Mouse (Mus musculus) R1 (cell line): ENCODE results near the gene Srprb.

Source experiments
- DNase-seq: peaks from one replicate; pipeline ENCODE4 v3.0.0-alpha.2; 2018; ENCODE audit warnings: low read depth, low spot score

Srprb gene

DNA sequence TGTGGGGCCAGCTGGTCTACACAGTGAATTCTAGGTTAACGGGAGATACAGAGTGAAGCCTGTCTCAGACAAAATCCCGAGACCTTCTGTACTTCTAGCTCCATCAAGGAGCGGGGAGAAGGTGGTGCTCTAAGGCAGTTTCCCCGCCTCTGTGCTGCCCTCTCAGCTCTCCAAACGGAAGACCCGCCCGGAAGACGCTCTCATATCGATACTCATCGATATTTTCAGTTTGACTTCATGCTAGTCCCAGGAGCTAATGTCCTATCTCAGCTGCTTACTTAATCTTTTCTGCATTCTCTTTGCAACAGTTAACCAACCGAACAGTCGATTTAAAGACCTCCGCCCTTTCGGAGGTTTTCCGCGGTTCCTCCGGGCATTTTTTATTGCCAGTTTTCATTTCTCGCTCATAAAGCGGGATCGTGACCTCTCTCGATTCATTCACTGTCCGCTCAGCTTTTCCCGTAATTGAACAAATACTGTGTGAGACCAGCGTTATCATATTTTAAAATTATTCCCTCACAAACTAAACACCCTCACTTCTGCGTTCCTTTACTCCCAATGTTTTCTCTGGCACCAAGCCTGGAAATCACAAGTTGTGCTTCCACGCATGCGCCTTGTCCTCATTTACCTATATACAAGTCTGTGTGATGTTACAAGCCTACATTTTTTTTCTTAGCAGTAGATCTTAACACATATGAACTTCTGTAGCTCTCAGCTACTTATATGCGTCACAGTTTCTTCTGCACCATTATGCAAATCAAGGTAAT is 10.9 kb upstream of the Srprb start:
- no peak for DNase-seq

GRCm38 (mm10) chr9:103208802-103209423 is 7.0 kb upstream of the Srprb start:
- no peak for DNase-seq

- peak; percentile 84 for DNase-seq
Measured at GRCm38 (mm10) chr9:103207846-103208245, 5.9 kb upstream of the Srprb start.

DNA sequence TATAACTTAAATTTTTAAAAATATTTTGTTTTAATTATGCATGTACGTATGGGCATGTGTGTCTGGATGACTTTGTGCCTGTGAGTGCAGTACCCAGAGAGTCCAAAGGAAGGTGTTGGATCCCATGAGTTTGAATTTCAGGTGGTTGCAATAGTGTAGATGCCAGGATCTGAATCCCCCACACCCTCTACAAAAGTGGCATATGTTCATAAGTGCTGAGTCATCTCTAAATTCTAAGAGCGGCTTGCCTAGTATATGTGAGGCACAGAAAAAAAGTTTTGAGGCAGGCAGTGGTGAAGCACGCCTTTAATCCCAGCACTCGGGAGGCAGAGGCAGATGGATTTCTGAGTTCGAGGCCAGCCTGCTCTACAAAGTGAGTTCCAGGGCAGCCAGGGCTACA is 3.8 kb upstream of the Srprb start:
- no peak for DNase-seq

- DNase-seq: no peak
Measured at GRCm38 (mm10) chr9:103188416-103188815, 13.5 kb downstream of the Srprb start.

DNA sequence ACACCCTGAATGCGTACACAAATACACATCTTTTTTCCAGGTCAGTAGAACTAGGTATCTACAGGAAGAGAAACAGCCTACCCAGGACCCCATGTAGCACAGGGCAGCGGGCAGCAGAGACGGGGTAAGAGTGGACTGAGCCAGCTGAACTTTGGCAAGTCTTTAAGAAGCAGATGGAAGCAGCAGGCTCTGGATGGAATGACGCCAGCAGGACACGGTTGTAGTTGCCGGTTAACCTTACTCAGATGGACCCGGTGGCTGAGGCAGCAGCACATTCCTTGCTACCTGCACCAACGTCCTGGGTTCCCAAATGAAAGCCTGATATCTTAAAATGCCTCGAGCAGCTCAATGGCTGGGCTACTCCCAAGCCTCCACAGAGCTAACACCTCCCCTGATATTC is 15.2 kb downstream of the Srprb start:
- DNase-seq: no peak

DNA sequence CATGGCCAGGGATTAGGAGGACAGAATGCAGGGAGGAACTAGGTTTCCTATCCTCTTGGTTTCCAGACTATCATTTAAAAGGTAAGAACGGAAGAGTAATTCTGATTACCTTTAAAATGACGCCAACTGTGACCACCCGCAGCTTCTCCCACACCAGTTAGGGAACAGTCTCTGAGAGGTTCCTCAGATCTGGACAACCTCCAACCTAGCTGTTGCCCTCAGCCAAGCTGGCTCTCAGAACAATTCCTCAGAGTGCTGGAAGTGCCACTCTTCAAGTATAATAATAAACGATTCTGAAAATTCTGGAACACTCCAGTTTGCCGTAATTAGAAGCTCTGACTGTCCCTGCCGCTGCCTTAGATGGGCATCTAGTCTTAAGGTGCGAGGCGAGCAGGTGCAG is 16.0 kb downstream of the Srprb start:
- no peak for DNase-seq

GRCm38 (mm10) chr9:103184855-103185254 is 17.1 kb downstream of the Srprb start:
- peak; percentile 93 for DNase-seq

GRCm38 (mm10) chr9:103181886-103182285 is 20.1 kb downstream of the Srprb start:
- no peak for DNase-seq

DNA sequence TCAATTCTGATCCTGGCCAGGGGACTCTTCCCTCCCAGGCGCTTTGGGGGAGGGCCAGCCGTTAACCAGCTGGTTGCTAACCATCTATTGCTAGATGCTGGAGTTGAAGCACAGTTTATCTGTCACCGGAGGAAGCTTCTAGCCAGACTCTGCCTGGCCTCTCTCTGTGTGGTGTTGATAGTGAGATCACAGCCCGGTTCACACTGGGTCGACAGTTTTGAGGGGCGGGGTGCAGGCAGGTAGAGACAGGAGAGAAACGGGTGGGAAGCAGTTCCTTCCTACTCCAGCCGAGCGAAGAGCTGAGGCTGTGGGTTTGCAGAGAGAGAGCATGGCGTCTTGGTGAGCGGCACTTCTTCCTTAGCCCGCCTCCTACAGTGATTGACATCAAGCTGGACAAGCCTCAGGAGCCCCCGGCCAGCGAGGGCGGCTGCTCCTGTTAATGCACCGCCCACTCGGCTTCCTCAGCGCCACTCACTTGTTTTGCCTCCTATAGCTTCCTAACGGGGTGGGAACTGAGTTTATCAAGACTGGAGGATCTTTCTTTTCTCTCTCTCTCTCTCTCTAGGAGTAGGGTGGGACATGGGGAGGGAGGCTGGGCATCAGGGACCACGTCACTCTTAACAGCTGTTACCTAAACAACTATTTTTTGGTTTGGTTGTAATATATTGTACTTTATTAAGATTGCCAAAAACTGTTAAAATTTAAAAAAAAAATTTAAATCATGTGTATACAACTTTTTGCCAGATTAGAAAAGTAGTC is 21.0 kb downstream of the Srprb start:
- DNase-seq: peak; percentile 91

DNA sequence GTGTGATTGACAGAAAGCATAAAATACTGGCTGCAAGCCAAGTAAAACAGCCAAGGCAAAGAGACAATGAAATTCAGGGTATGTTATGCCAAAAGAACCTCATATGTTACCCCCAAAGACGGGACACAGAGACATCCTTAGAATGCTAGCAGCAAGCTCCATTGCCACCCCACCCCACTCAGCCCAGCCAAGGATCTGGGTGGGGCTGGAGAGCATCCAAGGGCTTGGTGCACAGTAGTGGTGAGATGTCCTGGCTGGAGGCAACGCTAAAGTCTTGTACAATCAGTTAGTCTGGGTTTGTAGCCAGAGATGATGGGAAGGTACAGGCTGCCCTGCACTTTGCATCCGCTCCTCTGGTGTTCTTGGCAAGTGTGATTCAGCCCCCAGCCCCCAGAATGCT is 21.6 kb downstream of the Srprb start:
- DNase-seq: no peak

DNA sequence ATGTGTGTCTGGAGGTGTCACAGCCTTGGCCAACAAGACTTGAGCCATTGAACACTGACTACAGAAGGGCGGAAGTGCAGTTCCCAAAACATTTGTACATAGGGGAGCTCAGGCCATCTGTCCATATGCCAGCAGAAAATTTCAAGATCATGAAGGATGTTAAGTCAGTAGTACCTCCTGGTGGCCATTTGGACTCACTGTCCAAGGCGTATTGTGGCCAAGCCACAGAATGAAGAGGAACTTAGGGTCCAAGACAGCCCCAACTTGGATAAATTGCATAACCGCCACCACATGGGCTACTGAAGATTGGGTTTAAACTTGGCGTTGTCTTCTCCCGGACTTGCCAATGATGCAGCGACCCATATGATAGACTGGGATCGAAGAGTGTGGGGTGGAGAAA is 26.2 kb downstream of the Srprb start:
- DNase-seq: peak; percentile 35

DNA sequence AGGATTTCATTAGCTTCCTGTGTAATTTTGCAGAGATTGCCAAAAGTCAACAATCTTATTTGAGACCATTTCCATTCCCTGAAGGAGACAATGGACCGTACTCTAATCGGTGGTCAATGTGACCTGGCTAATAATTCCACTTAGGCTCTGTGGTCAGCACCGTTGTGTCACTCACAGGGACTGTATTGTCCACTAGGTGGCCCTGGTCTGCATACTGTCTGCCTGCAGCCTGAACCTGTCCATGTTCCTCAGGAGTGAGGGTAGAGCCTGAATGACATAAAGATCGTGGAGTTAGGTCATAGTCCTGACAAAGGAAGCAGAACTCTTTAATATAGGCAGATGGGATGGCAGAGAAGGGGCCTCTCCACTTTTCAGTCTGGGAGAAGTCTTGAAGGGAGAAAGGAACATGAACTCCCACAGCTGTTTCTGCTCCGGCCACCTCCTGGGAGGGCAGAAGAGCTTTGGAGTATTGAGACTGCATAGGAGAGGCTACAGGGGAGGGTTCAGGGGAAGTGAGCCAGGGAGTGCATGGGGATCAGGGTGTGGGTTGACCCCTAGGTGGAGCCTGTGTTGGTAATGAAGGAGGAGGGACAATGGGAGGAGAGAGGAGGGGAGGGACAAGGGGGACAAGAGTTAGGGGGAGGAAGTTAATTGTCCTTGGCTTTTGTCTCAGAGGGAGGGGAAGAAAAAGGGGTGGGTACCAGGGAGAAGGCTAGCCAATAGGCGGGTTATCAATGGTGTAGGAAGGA is 27.0 kb downstream of the Srprb start:
- peak; percentile 88 for DNase-seq

GRCm38 (mm10) chr9:103168771-103169170 is 33.2 kb downstream of the Srprb start:
- DNase-seq: no peak

DNA sequence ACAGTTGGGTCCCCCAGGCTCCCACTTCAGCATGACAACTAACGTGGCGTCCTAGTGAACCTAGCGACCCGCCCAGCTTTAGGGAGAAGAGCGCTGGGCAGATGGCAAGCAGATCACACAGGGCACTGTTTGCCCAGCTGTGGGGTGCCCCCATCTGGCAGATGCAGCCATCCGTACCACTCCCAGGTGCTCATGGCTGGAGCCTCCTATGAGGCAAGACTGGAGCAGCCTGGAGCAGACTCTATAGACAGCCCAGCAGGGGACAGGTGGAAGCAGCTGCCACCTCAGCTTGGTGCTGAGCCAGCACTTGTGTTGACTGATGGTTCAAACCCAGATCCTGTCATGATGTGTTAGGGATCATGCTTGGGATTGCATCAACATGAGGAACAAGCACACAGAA is 33.9 kb downstream of the Srprb start:
- DNase-seq: no peak

DNA sequence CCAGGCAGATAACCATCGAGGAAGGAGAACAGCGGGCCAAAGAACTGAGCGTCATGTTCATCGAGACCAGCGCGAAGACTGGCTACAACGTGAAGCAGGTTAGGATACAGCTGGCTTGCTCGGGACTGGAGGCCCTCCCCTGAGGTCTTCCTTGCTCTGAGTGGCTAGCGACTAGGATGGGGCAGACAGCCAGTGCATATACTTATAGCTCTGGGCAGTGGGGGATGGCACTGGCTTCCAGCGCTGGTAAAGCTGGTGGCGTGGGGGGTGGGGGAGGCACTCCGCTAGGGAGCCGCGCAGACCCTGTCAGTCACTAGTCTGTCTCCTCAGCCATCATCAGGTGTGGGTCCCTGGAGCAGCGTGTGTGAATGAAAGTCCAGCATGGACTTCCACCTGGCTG is 38.1 kb downstream of the Srprb start:
- DNase-seq: no peak

DNA sequence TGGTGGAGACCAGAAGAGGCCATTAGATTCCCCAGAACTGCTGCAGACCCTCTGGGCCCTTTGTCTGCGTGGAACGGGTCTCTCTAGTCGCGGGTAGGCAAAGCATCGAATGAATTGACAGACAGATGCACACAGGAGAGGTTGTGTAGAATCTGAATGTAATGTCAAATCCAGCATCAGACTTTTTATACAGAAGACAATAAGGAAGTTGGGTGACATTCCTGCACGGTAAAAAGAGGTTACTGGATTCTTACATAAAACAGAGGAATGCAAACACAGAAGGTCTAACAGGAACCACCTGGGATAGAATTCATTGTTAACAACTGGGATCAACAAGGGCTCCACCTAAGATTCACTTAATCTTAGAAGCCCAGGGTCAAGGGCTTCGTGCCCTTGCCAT is 46.8 kb downstream of the Srprb start:
- peak; percentile 82 for DNase-seq

- peak; percentile 78 for DNase-seq
Measured at GRCm38 (mm10) chr9:103154568-103154967, 47.4 kb downstream of the Srprb start.

- DNase-seq: no peak
Measured at GRCm38 (mm10) chr9:103153286-103153685, 48.7 kb downstream of the Srprb start.

DNA sequence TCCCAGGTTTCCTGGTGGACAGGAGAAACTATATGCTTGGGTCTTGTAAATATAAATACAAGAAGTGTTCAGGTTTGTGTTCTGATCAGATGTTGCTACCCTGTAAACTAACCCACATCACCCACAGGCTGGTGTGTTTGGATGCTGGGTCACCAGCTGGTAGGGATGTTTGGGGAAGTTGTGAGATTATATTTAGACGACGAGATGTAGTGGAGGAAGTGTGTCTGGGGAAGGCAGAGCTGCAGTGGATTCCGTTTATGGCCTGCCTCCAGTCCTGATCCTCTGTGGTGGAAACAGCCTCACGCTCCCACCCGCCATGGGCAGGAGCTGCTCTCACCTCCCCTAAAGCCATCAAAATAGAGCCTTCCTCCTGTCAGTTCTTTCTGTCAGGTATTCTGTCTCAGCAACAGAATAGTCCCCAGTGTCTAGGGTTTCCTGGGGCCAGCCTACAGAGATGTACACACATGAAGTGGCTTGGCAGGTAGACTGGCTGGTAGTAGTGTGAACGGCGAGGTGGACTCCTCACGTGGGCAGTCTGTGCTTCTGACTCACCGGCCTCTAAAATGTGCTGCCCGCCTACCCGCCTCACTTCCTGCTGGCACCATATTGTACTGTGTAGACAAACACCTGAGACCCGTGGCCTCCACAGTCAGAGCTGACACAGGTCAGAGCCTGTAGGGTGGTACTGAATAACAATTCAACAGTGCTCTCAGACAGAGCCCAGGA is 52.7 kb downstream of the Srprb start:
- no peak for DNase-seq

DNA sequence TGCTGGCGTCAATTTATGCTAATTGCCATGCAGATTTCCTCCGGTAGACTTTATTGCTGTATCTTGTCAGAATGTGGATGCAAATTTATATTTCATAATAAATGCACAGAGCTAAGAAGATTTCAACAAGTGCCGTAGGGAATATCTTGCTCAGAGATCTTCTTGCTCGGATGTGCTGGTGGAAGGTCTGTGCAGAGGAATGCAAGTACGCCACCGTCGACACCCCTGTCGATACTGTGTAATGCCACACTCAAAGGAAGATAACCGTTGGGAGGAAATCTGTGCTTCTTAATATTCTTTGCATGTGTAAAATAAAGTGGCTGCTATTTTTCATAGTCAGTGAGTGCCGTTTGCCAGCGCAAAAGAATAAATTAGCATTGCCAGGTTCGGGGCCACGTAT is 54.8 kb downstream of the Srprb start:
- no peak for DNase-seq
